Mouse (Mus musculus): ENCODE measurements around the gene Gna12. TPM values are rescaled to one million over a fixed set of nuclear protein-coding genes. Genes with fewer than 3 reads are reported as not detected.

The Gna12 gene
- total RNA-seq, 2 experiments from 2014 or later, result 26.6 to 35.0 TPM

DNA sequence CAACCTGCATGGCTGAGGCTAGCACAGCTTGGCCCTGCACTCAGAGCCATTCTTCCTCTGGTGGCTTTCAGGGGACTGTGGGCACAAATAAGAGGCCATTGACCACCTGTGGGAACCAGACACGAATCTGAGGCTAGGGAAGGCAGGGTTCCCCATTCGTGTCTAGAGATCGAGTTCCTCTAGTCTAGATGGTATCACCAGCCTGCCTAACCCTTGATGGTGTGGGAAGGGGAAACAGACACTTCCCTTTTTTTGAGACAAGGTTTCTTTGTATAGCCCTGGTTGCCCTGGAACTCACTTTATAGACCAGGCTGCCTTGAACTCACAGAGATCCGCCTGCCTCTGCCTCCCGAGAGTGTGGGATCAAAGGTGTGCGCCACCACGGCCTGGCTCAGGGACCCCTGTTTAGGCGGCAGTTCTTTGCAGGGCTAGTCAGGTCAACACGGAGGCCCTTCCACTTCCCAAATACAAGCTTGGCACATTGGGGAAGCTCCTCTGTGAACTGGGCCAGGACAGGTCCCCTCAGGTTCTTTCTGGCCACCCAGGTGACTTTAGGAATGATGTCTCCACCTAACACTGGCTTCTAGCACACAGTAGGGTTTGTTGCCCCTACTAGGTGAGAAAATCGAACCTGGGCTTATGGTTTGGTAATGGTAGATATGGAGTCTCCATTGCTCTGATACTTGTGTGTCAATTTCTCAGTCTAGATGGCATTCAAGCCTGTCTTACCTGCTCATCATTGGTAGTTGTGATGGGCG lies 99.0 kb downstream of the Gna12 start:
- DNase-seq, result no peak
- intact Hi-C loops (cut with DNase I; ENCODE audit: low total_unique reads), result no loop called here

DNA sequence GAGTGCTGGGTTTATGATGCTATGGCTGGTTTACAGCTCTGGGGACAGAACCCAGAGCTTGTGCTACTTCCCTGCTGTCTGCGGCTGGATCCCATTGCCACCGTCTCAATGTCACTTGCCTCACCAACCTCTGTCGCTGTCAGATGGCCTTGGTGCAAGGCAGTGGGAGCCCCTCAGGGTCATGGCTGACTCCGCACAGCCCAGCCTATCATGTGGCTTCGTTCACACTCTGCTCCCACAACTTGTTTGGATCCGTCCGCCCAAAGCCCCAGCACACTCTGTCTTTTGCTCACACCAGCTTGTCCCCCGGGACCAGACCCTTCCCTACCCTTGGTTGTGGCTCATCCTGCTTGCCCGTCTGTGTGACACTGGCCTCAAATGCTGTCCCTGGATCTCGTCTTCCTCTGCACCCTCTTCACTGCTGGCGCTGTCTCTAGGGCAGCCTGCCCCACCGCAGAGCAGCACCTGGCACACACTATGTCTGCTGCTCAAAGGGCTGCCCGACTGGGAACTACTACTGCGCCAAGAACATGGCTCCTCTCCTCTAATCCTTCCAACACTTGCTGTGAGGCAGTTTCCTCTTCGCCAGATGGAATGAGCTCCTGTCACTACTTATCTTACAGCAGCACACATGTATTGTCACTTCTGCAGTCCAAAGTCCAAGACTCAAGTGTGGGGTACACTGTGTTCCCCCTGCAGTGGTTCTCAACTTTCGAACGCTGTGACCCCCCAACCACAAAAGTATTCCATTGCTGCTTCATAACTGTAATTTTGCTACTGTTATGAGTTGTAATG lies 103.1 kb downstream of the Gna12 start:
- DNase-seq, result no peak
- intact Hi-C loops (cut with DNase I; ENCODE audit: low total_unique reads), result no loop called here

DNA sequence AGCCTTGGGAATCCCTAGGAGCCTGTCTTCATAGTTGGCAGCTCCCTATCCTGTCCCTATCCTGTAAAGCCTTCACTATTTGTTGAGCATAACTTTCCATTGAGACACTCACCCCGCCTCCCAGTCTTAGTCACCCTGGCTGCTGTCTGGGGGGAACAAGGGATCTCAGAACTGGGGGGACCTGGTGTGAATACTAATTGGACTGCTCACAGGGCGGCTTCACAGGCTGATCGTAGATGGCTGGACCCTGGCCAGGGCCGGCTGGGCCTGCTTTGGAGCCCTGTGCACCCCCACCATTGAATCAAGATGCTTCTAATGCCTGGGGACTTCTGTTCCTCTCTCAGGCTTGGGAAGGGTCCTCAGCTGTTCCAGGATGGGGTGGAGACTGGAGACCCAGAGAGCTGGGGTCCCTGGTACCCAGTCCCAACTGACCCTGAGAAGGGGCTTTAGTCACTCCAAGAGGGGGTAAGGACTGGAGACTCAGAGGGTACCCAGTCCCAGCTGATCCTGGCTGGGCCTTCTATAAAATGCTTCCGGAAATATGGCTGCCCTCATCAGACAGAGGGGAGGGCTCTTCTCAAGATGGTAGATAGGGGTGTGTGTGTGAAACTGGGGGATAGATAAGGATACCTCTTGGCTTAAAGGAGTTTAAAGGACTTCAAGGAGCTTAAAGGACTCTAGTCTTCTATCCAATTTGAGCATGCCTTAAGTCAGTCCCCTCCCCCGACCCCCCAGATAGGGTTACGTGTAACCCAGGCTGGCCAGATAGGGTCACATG lies 104.0 kb downstream of the Gna12 start:
- DNase-seq, result no peak
- intact Hi-C loops (cut with DNase I; ENCODE audit: low total_unique reads), result no loop called here

DNA sequence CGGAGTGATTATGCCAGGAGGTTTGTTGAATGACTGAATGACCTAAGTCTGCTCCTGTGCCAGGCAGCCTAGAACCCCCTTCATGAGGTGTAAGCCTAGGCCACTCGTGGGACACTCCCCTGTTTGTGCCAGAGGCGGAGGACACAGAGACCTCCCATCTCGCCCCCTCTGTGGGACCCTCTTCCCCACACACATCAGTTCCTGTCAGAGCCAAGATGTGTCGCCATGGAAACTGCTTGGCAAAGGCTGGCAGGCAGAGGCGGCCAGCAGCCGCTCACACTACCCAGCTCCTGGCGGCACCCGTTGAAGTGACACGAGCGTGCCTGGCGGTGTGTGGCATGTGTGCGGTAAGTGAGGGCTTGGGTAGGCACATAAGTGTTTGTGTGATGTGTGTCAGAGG lies 106.4 kb downstream of the Gna12 start, which contains the start of gene Amz1:
TSS of gene Amz1 (plus strand) at position 306 of the 400 bp plus-strand sequence.
- intact Hi-C loops (cut with DNase I; ENCODE audit: low total_unique reads), result no loop called here
- DNase-seq, result no peak

DNA sequence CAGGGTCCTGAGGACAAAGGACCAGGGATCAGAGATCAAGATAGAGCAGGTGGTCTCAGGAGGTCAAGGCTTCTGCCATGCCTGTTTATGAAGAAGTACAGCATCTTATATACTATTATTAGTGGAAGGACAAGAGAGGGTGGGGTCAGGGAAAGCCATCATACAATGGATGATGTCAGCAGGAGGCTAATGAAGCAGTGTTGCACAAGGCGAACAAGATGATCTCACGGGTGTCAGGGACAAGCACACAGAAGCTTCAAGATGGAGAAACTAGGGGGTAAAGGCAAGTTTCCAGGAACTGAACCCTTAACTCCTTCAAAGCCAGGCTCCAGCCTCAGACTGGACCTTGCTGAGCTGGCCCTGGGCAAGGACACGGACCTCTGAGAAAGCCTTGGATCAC lies 108.1 kb downstream of the Gna12 start:
- no peak for DNase-seq
- intact Hi-C loops (cut with DNase I; ENCODE audit: low total_unique reads), result no loop called here

DNA sequence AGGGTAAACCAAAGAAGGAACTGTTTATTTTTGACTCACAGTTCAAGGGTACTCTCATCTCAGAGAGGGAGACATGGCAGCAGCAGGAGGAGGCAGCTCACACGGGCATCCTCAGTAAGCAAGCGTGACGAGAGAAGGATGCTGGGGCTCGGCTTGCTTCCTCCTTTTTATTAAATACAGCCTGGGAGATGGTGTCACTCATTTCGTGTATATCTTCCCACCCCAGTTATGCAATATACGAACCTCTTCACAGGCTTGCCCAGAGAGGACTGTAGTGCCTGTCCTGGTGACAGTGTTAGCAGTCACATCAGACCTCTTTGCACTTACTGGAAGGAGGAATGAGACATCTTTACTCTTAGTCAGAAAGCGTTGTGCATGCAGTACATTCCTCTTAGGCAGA lies 109.5 kb downstream of the Gna12 start:
- intact Hi-C loops (cut with DNase I; ENCODE audit: low total_unique reads), result no loop called here
- no peak for DNase-seq

DNA sequence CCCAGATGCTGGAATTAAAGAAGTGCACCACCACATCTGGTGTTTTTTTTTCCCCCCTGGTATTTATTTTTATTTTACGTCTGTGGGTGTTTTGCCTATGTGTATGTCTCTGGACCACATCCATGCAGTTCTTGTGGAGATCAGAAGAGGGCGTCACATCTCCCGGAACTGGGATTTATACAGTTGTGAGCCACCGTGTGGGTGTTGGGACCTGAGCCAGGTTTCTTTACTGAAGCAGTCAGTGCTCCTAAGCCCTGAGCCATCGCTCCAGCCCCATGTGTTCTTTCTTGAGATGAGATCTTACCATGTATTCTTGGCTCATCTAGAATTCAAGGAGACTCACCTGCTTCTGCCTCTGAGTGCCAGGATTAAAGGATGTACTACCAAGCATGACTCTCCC lies 119.2 kb downstream of the Gna12 start:
- intact Hi-C loops (cut with DNase I; ENCODE audit: low total_unique reads), result no loop called here
- no peak for DNase-seq

DNA sequence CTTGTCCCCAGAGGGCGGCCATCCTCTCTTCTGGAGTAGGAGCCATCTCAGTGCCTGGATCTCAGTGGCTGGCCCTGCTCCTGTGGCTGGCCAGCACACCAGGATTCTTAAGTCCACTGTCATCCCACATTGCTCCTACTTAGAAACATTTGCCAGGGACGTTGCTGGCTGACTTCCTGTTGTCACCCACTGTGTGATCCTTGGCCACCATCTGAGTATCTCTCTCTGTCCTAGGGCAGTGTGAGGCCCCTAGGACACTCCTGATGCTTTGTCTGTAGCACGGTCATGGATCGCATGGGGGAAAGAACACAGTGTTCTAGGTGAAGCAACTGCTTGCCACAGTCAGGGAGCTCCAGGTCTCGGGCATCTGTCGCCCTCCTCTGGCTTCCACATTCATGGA lies 119.9 kb downstream of the Gna12 start:
- no peak for DNase-seq
- intact Hi-C loops (cut with DNase I; ENCODE audit: low total_unique reads), result no loop called here

Other genes with a start within 250 kb of the Gna12 start
- 1 to 10 TPM; 5.6 to 9.8 TPM for gene Lfng, start 223.1 kb downstream of the Gna12 start, total RNA-seq (2021)
- 10 to 100 TPM; 16.9 to 22.5 TPM for gene Ttyh3, start 181.4 kb downstream of the Gna12 start, total RNA-seq (2021)
- gene Iqce, start 128.1 kb downstream of the Gna12 start, total RNA-seq (2021), result 1 to 10 TPM; 4.4 to 5.1 TPM
- 1 to 10 TPM; 6.7 TPM for gene Brat1, start 125.4 kb downstream of the Gna12 start, total RNA-seq (2021)
- under 1 TPM; 0.24 to 0.43 TPM for gene Amz1, start 106.3 kb downstream of the Gna12 start, total RNA-seq (2021)
- gene Card11, start 170.2 kb upstream of the Gna12 start, total RNA-seq (2021), result under 1 TPM; 0.07 to 0.08 TPM

All from gastrocnemius, postnatal 14 days (tissue).